ENCODE assay signal across 8 mouse cellular contexts in genomic region chr15:82932936-82933650, GRCm38 (mm10). TPM values are rescaled to one million over a fixed set of nuclear protein-coding genes. Genes with fewer than 3 reads are reported as not detected.
DNase-seq lines count a peak whose midpoint lies in the region; ATAC-seq and TF ChIP-seq lines count a peak whose summit lies in the region.

No protein-coding gene starts in this region.

- H3K9me3 ChIP-seq in lung, postnatal 0 days (ENCODE audit: low read length) = no peaks in the 10 kb centered on the region
- no peaks in the 10 kb centered on the region for H3K9me3 ChIP-seq in embryonic facial prominence, embryonic 14.5 days (ENCODE audit: control insufficient read depth, low read length)

- no peak overlapping the region for H3K9ac ChIP-seq in lung, postnatal 0 days (replicated peaks; ENCODE audit: low read depth)
- H3K9ac ChIP-seq in embryonic facial prominence, embryonic 14.5 days (ENCODE audit: low read depth, low read length) = no peak overlapping the region; the same call in 1 of the 2 replicates

- no peak for TF ChIP-seq CTCF in lung, postnatal 0 days (IDR thresholded peaks at IDR 0.05)
- no peak for TF ChIP-seq CTCF in olfactory bulb, adult 2 months (IDR thresholded peaks at IDR 0.05; ENCODE audit: insufficient read depth, low read depth, low read length)

- no peak overlapping the region for H3K4me2 ChIP-seq in lung, postnatal 0 days (replicated peaks; ENCODE audit: low read depth, low read length)
- H3K4me2 ChIP-seq in embryonic facial prominence, embryonic 14.5 days (ENCODE audit: low read depth, low read length) = no peak overlapping the region

- no peak overlapping the region for H3K4me3 ChIP-seq in lung, postnatal 0 days (ENCODE audit: low read depth, low read length)
- H3K4me3 ChIP-seq in embryonic facial prominence, embryonic 14.5 days (ENCODE audit: low read depth, low read length) = no peak overlapping the region
- H3K4me3 ChIP-seq in olfactory bulb, adult 2 months (ENCODE audit: insufficient read depth, low read depth, low read length) = no peak overlapping the region

- no peaks in the 10 kb centered on the region for H3K36me3 ChIP-seq in lung, postnatal 0 days (ENCODE audit: insufficient read depth, low read length)
- H3K36me3 ChIP-seq in embryonic facial prominence, embryonic 14.5 days (ENCODE audit: control insufficient read depth, insufficient read depth, low read length) = no peaks in the 10 kb centered on the region

- TF ChIP-seq POLR2A in olfactory bulb, adult 2 months (IDR thresholded peaks at IDR 0.05; ENCODE audit: insufficient read depth, low read depth, low read length) = no peak

- WGBS in lung, postnatal 0 days = 35% methylated on average over 4 of the region's 4 CpGs
- WGBS in embryonic facial prominence, embryonic 14.5 days = 29% methylated on average over 4 of the region's 4 CpGs
- 36% methylated on average over 4 of the region's 4 CpGs for WGBS in olfactory bulb, adult 2 months

- peak; percentile 22 for DNase-seq in lung, postnatal 0 days (ENCODE audit: low spot score)
- DNase-seq in lung, adult 18-20 months = no peak
- no peak for DNase-seq in embryonic facial prominence, embryonic 14.5 days (ENCODE audit: low spot score)
- peak; percentile 11 to 17 for DNase-seq in kidney, adult 8-10 months
- DNase-seq in right cerebral cortex, adult 18-20 months = no peak
- no peak for DNase-seq in B cell, adult 2 months
- DNase-seq in thymus, postnatal 25 days = no peak

- ATAC-seq in lung, postnatal 0 days = peak; percentile 23; the same call in 1 of the 2 replicates
- no peak for ATAC-seq in embryonic facial prominence, embryonic 14.5 days (ENCODE audit: low read depth)

- no peak overlapping the region for H3K27ac ChIP-seq in lung, postnatal 0 days (ENCODE audit: low read length)
- peak overlapping the region; percentile 24; the same call in 1 of the 2 replicates for H3K27ac ChIP-seq in embryonic facial prominence, embryonic 14.5 days (replicated peaks; ENCODE audit: low read depth, low read length)
- 0 out of 2 replicates have a peak overlapping the region, but pooled peaks have one; percentile 16 for H3K27ac ChIP-seq in olfactory bulb, adult 2 months (ENCODE audit: insufficient read depth, low read depth, low read length)

- H3K27me3 ChIP-seq in lung, postnatal 0 days (replicated peaks; ENCODE audit: insufficient read depth, low read length) = peaks cover 12% of the 10 kb centered on the region; the same call in 1 of the 2 replicates
- no peaks in the 10 kb centered on the region for H3K27me3 ChIP-seq in embryonic facial prominence, embryonic 14.5 days (replicated peaks; ENCODE audit: control insufficient read depth, insufficient read depth, low read length)

- no peak for TF ChIP-seq EP300 in lung, postnatal 0 days (IDR thresholded peaks at IDR 0.05)

- peaks cover 4% of the 10 kb centered on the region; the same call in 1 of the 2 replicates for H3K4me1 ChIP-seq in lung, postnatal 0 days (ENCODE audit: insufficient read depth, low read depth, low read length)
- H3K4me1 ChIP-seq in embryonic facial prominence, embryonic 14.5 days (ENCODE audit: control insufficient read depth, insufficient read depth, low read length) = peaks cover 64% of the 10 kb centered on the region
- peaks cover 83% of the 10 kb centered on the region for H3K4me1 ChIP-seq in olfactory bulb, adult 2 months (ENCODE audit: control insufficient read depth, insufficient read depth, low read length)

RNA-seq across cellular contexts. Expression of gene Tcf20, which starts 54.6 kb away (rescaled TPM):
- 6.1 and 7.3 TPM in 2 replicates for polyA plus RNA-seq in lung, postnatal 0 days (2015; fragmentation: Nextera tagmentation; extraction: Ambion mirVana)
- polyA plus RNA-seq in embryonic facial prominence, embryonic 14.5 days (2014; fragmentation: Nextera tagmentation; extraction: Ambion mirVana) = 11.3 and 12.3 TPM in 2 replicates
- polyA plus RNA-seq in olfactory bulb, adult 2 months (2012; ENCODE audit: insufficient read depth, insufficient read length, low replicate concordance, missing spikeins) = 82.1 TPM in 1 of 2 replicates, not detected in the other

Comparison
In these comparisons a context has a peak if more than half of its experiments do, and no peak if none do; other contexts are left out.
1. DNase-seq: peak in lung, postnatal 0 days (single experiment) and kidney, adult 8-10 months (2 of 2); none in lung, adult 18-20 months (0 of 2), embryonic facial prominence, embryonic 14.5 days (single experiment), right cerebral cortex, adult 18-20 months (single experiment), B cell, adult 2 months (0 of 2) and thymus, postnatal 25 days (single experiment).